Mouse (Mus musculus): ENCODE measurements around the gene Nkiras2. TPM values are rescaled to one million over a fixed set of nuclear protein-coding genes. Genes with fewer than 3 reads are reported as not detected.
A peak's percentile ranks its signal among the peaks of the same experiment; 100 is the strongest.

Nkiras2 gene
- total and polyA plus RNA-seq, 2 experiments from 2014 or later: 82.1 to 131 TPM

- no peak overlapping the region for H3K4me2 ChIP-seq (ENCODE audit: low read depth, low read length)
- peaks cover 49% of the 10 kb centered on the region for H3K36me3 ChIP-seq (ENCODE audit: insufficient read depth, low read length)
- H3K27ac ChIP-seq: no peak overlapping the region
- H3K9ac ChIP-seq (replicated peaks; ENCODE audit: low read length): no peak overlapping the region
- DNase-seq (ENCODE audit: low spot score): no peak
- 91% methylated on average over 4 of the region's 4 CpGs for WGBS
- H3K4me3 ChIP-seq (ENCODE audit: low read length): no peak overlapping the region
- ATAC-seq: no peak
- no peak for TF ChIP-seq CTCF (IDR thresholded peaks at IDR 0.05; ENCODE audit: low read depth)
- no peaks in the 10 kb centered on the region for H3K27me3 ChIP-seq (ENCODE audit: insufficient read depth, low read length)
- no peaks in the 10 kb centered on the region for H3K9me3 ChIP-seq (ENCODE audit: low read length)
- H3K4me1 ChIP-seq (ENCODE audit: insufficient read depth, low read length): no peaks in the 10 kb centered on the region
These were observed 21.0 kb upstream of the Nkiras2 start for GRCm38 (mm10) chr11:100598074-100598473.

DNA sequence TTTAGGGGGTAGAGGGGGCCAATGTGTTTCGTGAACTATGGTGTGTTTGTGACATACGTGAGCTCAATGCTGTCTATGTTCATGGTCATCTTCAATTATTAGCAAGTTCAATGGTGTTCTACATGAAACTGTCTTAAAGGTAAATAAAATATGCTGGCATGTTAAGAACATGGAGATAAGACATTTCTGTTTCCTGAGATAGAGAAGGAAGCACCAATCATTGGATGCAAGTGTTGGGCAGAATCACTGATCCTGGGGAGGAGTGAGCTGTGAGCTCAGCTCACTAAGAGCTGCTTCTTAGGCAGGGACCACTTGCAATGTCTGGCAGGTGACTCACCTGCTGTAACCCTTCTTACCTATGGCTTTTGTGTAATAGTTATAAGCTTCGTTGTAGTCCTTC lies 17.7 kb upstream of the Nkiras2 start:
- Histone ChIP-seq H3K27me3 (ENCODE audit: insufficient read depth, low read length) (no peaks in the 10 kb centered on the region), H3K9me3 (ENCODE audit: low read length) (no peaks in the 10 kb centered on the region), H3K36me3 (ENCODE audit: insufficient read depth, low read length) (peaks cover 44% of the 10 kb centered on the region), H3K9ac (replicated peaks; ENCODE audit: low read length) (no peak overlapping the region), H3K27ac (no peak overlapping the region), H3K4me3 (ENCODE audit: low read length) (no peak overlapping the region), H3K4me2 (ENCODE audit: low read depth, low read length) (no peak overlapping the region), H3K4me1 (ENCODE audit: insufficient read depth, low read length) (peaks cover 11% of the 10 kb centered on the region)
- no peak for ATAC-seq
- DNase-seq (ENCODE audit: low spot score): no peak
- TF ChIP-seq CTCF (IDR thresholded peaks at IDR 0.05; ENCODE audit: low read depth): no peak
- WGBS: 96% methylated on average over 3 of the region's 3 CpGs

GRCm38 (mm10) chr11:100603155-100603554 lies 15.9 kb upstream of the Nkiras2 start:
- DNase-seq (ENCODE audit: low spot score) (no peak), ATAC-seq (no peak)
- H3K4me1 ChIP-seq (ENCODE audit: insufficient read depth, low read length): peaks cover 11% of the 10 kb centered on the region
- TF ChIP-seq CTCF (IDR thresholded peaks at IDR 0.05; ENCODE audit: low read depth): no peak
- H3K9ac ChIP-seq (replicated peaks; ENCODE audit: low read length): no peak overlapping the region
- H3K27ac ChIP-seq: peak overlapping the region; percentile 58; the same call in 1 of the 2 replicates
- peaks cover 30% of the 10 kb centered on the region for H3K36me3 ChIP-seq (ENCODE audit: insufficient read depth, low read length)
- H3K4me3 ChIP-seq (ENCODE audit: low read length): no peak overlapping the region
- no peak overlapping the region for H3K4me2 ChIP-seq (ENCODE audit: low read depth, low read length)
- H3K27me3 ChIP-seq (ENCODE audit: insufficient read depth, low read length): no peaks in the 10 kb centered on the region
- 81% methylated on average over 9 of the region's 9 CpGs for whole genome bisulfite sequencing
- H3K9me3 ChIP-seq (ENCODE audit: low read length): no peaks in the 10 kb centered on the region

GRCm38 (mm10) chr11:100603813-100604212 lies 15.2 kb upstream of the Nkiras2 start:
- Histone ChIP-seq H3K9ac (replicated peaks; ENCODE audit: low read length) (no peak overlapping the region), H3K4me2 (ENCODE audit: low read depth, low read length) (no peak overlapping the region), H3K9me3 (ENCODE audit: low read length) (no peaks in the 10 kb centered on the region), H3K4me1 (ENCODE audit: insufficient read depth, low read length) (peaks cover 11% of the 10 kb centered on the region), H3K27ac (peak overlapping the region; percentile 58; the same call in 1 of the 2 replicates), H3K4me3 (ENCODE audit: low read length) (no peak overlapping the region), H3K27me3 (ENCODE audit: insufficient read depth, low read length) (no peaks in the 10 kb centered on the region), H3K36me3 (ENCODE audit: insufficient read depth, low read length) (peaks cover 24% of the 10 kb centered on the region)
- TF ChIP-seq CTCF (IDR thresholded peaks at IDR 0.05; ENCODE audit: low read depth): no peak
- ATAC-seq: no peak
- WGBS: 62% methylated on average over 8 of the region's 8 CpGs
- DNase-seq (ENCODE audit: low spot score): no peak

DNA sequence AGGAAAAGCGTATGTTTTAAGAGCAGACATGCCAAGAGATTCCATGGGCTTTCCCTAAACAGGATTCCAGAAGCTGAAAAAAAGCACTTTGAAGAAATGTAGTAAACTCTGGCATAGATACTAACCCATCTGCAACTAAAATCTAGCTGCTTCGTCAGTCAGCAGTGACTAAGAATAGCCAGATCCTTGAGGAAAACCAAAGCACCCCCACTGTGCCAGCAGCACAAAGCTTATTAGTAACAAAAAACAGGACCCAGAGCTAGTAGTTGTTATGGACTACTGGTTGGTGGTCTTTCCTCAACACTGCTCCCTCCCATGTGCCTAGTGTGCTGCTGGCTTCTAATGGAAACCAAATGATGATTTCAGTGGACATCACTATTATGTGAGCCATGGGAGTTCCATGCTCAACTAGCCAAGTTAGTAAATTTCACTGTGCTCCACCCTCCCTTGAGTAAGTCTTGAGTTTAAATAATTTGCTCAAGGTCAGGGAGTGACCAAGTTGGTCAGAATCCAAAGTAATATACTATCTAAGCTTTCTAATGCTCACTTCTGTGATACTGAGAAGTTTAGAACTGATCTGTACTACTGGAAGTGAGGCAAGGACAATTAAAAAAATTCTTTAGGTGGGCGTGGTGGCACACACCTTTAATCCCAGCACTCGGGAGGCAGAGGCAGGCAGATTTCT lies 14.6 kb upstream of the Nkiras2 start:
- Histone ChIP-seq H3K9me3 (ENCODE audit: low read length) (no peaks in the 10 kb centered on the region), H3K4me2 (ENCODE audit: low read depth, low read length) (no peak overlapping the region), H3K36me3 (ENCODE audit: insufficient read depth, low read length) (peaks cover 17% of the 10 kb centered on the region; the same call in 1 of the 2 replicates), H3K4me1 (ENCODE audit: insufficient read depth, low read length) (peaks cover 11% of the 10 kb centered on the region), H3K27me3 (ENCODE audit: insufficient read depth, low read length) (no peaks in the 10 kb centered on the region), H3K27ac (peak overlapping the region; percentile 58), H3K4me3 (ENCODE audit: low read length) (no peak overlapping the region), H3K9ac (replicated peaks; ENCODE audit: low read length) (no peak overlapping the region)
- ATAC-seq (no peak), DNase-seq (ENCODE audit: low spot score) (no peak)
- whole genome bisulfite sequencing: 73% methylated on average over 4 of the region's 4 CpGs
- no peak for TF ChIP-seq CTCF (IDR thresholded peaks at IDR 0.05; ENCODE audit: low read depth)

DNA sequence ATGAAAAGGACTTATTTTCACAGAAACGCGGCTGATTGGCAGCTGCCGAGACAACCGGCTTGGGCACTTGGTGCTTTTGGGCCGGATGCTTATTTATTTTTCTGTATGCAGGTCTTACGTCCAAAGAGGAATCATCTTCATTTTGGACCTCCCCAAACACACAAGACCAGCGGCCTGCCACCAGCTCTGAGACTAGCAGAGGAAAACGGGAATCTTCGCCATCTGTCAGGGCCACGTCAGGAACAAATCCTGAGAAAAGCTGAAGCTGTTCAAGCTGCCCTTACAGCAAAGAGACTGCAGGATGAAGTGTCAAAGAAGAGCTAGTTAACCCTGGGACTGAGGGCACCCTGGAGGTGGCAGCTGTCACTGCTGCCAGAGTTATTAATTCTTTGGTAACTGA lies 13.6 kb upstream of the Nkiras2 start:
- no peak for ATAC-seq
- H3K27ac ChIP-seq: peak overlapping the region; percentile 58; the same call in 1 of the 2 replicates
- WGBS: 58% methylated on average over 10 of the region's 10 CpGs

GRCm38 (mm10) chr11:100607121-100607520 lies 11.9 kb upstream of the Nkiras2 start:
- TF ChIP-seq CTCF (IDR thresholded peaks at IDR 0.05; ENCODE audit: low read depth): no peak
- Histone ChIP-seq H3K4me1 (ENCODE audit: insufficient read depth, low read length) (peaks cover 11% of the 10 kb centered on the region), H3K36me3 (ENCODE audit: insufficient read depth, low read length) (no peaks in the 10 kb centered on the region), H3K4me3 (ENCODE audit: low read length) (no peak overlapping the region), H3K9ac (replicated peaks; ENCODE audit: low read length) (no peak overlapping the region), H3K9me3 (ENCODE audit: low read length) (no peaks in the 10 kb centered on the region), H3K27ac (no peak overlapping the region), H3K27me3 (ENCODE audit: insufficient read depth, low read length) (no peaks in the 10 kb centered on the region), H3K4me2 (ENCODE audit: low read depth, low read length) (no peak overlapping the region)
- WGBS: 91% methylated on average over 6 of the region's 6 CpGs
- DNase-seq (ENCODE audit: low spot score): no peak
- no peak for ATAC-seq

More for the DNA sequence above, 13.6 kb upstream of the Nkiras2 start:
- no peaks in the 10 kb centered on the region for H3K9me3 ChIP-seq (ENCODE audit: low read length)
- H3K9ac ChIP-seq (replicated peaks; ENCODE audit: low read length): no peak overlapping the region
- DNase-seq (ENCODE audit: low spot score): peak; percentile 25
- TF ChIP-seq CTCF (IDR thresholded peaks at IDR 0.05; ENCODE audit: low read depth): 0 out of 2 replicates have a peak, but pooled peaks have one; percentile 5
- H3K36me3 ChIP-seq (ENCODE audit: insufficient read depth, low read length): peaks cover 8% of the 10 kb centered on the region; the same call in 1 of the 2 replicates
- peaks cover 11% of the 10 kb centered on the region for H3K4me1 ChIP-seq (ENCODE audit: insufficient read depth, low read length)
- H3K4me3 ChIP-seq (ENCODE audit: low read length): no peak overlapping the region
- H3K27me3 ChIP-seq (ENCODE audit: insufficient read depth, low read length): no peaks in the 10 kb centered on the region
- H3K4me2 ChIP-seq (ENCODE audit: low read depth, low read length): no peak overlapping the region
